Mouse (Mus musculus) spleen, embryonic (tissue): ENCODE measurements around the gene Mrpl47.
"Not testable (repeated sequence)": the region's sequence is repeated elsewhere in the genome, so short reads cannot be mapped to it uniquely, and the experiment has no call there.

Experiments
- CTCF ChIA-PET: fragments of 350-600 bp; sonication (Branson Sonifier 250); formaldehyde crosslinking; loops from one replicate; lab custom pipeline; 2022; lab: Charles Lee

The Mrpl47 gene

DNA sequence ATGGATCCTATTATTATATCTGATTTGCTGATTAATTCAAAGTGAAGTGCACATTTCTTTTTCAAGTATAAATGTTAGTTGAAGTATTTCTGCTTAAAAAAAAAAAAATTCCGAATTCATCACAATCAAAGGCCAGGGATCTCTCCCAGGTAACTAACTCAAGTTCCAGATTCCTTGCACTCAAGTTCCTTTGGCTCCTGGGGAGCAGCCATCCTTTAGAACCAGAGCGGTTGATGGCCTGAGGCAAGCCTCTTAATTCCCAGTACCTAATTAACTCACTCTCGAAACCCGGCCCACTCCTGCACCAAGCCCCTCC lies 29.4 kb downstream of the Mrpl47 start:
- CTCF ChIA-PET: no interaction called here

DNA sequence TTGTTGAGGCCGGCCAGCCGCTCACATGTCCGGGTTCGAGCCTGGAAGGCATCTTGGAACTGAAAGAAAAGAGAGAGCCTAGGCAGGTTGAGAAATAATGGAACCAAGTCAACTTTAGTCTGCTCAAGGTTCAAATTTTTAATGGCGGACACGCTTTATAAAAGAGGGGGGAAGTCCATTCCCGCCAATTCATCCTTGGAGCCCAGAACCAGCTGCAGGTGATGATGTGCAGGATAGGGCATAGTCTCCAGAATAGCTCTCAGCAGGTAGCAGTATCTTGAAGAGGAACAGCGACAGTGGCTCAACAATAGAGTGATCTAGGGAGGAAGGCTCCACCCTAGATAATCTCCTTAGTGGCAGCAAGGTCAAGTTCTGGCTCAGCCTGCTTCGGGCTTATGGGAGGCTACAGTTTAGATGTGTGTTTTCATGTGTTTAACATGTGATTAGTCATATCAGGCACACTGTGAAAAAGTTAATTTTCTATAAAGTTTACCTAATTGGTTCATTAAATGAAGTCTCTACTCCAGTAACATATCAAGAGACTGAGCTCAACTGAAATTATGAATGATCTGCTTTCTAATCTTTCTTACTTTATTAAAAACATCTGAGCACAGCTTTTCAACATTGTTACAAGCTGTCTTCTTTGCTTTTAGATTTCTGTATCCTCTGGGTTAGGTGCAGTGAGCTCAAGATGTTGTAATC lies 31.6 kb downstream of the Mrpl47 start, which contains the start of gene Actl6a:
Gene Actl6a (plus strand): TSS at position 652 of the 702 bp plus-strand sequence.
- CTCF ChIA-PET: interaction anchor here (0.6 to 0.7 kb wide), 2 partner anchors 369 to 1901 kb away, joined by 3 read pairs; no protein-coding TSS in a partner anchor

DNA sequence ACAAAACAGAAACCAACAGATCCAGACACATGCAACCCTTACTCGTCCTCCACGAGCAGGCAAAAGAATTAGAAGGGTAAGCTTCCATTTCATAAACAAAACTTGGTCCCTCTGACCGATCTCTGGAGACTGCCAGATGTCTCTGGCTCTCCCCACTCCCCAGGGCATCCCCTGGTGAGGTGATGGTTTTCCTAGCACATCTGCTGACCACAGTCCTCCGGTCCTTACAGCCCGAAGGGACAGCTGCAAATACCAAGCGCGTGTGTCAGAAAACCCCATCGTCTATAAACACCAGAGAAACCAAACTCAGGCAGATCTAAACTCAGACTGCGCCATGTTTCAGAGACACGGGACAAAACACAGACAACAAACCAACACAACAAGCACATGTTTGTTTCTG lies 32.8 kb downstream of the Mrpl47 start:
- CTCF ChIA-PET: not testable (repeated sequence)

GRCm38 (mm10) chr3:32704021-32704420 lies 33.4 kb downstream of the Mrpl47 start:
- CTCF ChIA-PET: interaction anchor here (0.6 kb wide), 1 partner anchor 10 kb away, joined by 3 read pairs; no protein-coding TSS in a partner anchor

GRCm38 (mm10) chr3:32698228-32698863 lies 39.1 kb downstream of the Mrpl47 start:
- CTCF ChIA-PET: no interaction called here

- CTCF ChIA-PET: no interaction called here
These were observed 41.8 kb downstream of the Mrpl47 start for GRCm38 (mm10) chr3:32695583-32695980.

DNA sequence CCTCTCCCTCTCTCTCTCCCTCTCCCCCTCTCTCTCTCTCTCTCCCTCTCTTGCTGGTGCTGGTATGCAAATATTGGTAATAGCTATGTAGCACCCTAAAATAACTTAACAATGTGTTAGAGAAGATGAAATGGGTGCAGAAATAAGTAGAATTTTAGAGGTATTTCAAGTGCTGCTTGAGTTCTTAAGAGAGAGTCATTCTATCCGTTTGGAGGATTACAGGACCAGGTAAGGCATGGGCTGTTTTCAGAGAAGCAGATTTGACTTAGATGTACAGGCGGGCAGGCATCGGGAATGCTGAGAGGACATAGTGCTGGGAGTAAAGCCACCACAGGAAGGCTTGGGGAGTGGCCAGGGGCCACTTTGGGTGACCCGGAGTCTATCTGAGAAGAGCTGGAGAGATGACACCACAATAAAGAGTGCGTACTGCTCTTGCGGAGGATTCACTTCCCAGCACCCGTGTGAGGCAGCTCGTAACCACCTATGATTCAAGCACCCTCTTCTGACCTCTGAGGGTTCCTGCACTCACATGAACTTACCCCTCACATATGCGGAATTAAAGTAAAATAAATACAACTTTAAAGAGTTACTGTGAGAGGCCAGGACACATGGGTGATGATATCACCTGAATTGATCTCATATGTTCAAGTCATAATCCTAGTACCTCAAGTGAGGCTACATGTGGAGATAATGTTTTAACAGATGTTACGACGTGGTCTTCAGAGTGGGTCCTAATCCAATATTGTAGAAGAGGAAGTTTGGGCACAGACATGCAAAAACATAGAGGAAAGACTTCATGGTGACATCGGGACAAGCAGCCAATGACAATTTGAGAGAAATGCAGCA lies 42.4 kb downstream of the Mrpl47 start:
- CTCF ChIA-PET: interaction anchor here (0.6 kb wide), 1 partner anchor 138 kb away, joined by 3 read pairs; no protein-coding TSS in a partner anchor

DNA sequence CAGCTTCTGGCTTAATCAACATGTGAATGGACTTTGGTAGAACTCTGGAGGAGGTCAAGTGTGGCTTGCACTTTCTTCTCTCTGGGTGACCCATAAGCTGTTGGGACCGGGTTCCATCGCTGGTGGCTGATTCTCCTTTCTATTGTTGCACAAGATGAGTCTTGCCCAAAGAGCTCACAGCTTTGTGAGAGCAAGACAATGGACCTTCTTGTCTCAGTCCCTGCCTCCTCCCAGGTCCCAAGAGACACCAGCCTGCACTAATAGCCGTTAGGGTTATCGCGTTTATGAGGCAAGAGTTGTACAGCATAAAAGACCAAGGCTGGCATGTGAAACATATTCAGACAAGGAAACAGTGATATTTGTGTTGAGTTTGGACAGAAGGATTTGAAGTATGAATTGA lies 43.2 kb downstream of the Mrpl47 start:
- CTCF ChIA-PET: interaction anchor here (0.6 kb wide), 2 partner anchors 138 to 1924 kb away, joined by 3 to 6 read pairs; no protein-coding TSS in a partner anchor

GRCm38 (mm10) chr3:32691841-32692240 lies 45.6 kb downstream of the Mrpl47 start:
- CTCF ChIA-PET: no interaction called here

DNA sequence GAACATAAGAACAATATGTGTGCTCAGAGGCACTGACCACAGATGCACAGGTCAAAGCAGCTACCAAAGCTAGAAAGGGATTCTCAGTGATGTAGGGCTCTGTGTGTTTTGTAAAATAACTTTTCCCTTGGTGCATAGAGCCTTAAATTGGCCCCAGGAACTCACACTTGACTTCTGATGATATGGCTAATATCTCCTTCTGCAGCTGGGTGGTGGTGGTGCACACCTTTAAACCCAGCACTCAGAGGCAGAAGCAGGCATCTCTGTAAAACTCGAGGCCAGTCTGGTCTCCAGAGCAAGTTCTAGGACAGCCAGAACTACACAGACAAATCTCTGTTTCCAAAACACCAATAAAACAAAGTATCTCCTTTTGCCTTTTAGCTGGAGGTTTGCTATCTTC lies 46.5 kb downstream of the Mrpl47 start:
- CTCF ChIA-PET: no interaction called here

GRCm38 (mm10) chr3:32690008-32690407 lies 47.4 kb downstream of the Mrpl47 start:
- CTCF ChIA-PET: no interaction called here

GRCm38 (mm10) chr3:32689567-32689999 lies 47.8 kb downstream of the Mrpl47 start:
- CTCF ChIA-PET: no interaction called here

DNA sequence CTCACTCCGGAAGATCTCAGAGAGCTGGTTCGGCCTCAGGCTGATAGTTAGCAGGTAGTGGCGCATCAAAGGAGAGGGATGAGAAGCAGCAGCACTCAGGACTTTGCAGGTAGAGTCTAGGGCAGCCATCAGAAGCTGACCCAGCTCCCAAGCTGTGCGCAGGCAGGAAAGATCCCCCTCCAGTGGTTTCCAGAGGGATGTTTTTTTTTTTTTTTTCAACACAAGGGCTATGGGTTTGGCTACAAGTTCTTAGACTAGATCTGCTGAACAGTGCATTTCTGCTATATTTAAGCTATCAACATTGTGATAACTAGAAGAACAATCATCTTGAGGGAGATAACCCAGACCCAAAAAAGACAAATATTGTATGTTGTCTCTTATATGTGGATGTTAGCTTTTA lies 50.2 kb downstream of the Mrpl47 start:
- CTCF ChIA-PET: no interaction called here

- CTCF ChIA-PET: no interaction called here
These were observed 50.9 kb downstream of the Mrpl47 start for GRCm38 (mm10) chr3:32686537-32686936.

DNA sequence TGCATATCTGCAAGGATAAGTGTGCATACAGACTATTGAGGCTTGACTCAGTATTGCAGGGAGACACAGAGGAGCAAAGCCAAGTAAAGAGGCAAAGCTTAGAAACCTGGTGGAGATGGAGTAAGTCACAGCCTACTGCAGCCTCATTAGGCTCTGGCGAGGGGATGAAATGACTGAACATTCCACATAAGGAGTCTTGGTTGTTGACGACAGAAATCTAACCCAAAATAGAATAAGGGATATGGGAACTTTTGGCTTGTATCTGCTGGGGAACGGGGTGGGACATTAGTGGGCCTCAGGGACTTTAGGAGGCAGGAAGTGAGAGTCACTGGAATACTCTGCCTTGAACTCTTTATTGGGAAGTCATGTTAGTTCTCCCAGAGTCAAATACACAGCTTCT lies 52.8 kb downstream of the Mrpl47 start:
- CTCF ChIA-PET: no interaction called here

GRCm38 (mm10) chr3:32682910-32683531 lies 54.4 kb downstream of the Mrpl47 start:
- CTCF ChIA-PET: no interaction called here

- CTCF ChIA-PET: no interaction called here
These were observed 61.0 kb downstream of the Mrpl47 start for GRCm38 (mm10) chr3:32676393-32676792.
